Mouse (Mus musculus) olfactory bulb, adult 2 months (tissue): Measurements from ENCODE around the gene Hsfy2. TPM values are rescaled to one million over a fixed set of nuclear protein-coding genes. Genes with fewer than 3 reads are reported as not detected.

ENCODE experiments used
- H3K27ac ChIP-seq: fragments of 200-500 bp; 2 replicates; pipeline ENCODE4 v1.5.1; 2012; ENCODE audit warnings: low read depth, low read length; ENCODE audit not compliant: insufficient read depth
- H3K4me1 ChIP-seq: fragments of 200-500 bp; 2 replicates; pipeline ENCODE4 v1.6.1; 2012; ENCODE audit warnings: low read length; ENCODE audit not compliant: control insufficient read depth, insufficient read depth
- H3K4me3 ChIP-seq: fragments of 200-500 bp; 2 replicates; pipeline ENCODE4 v1.5.1; 2012; ENCODE audit warnings: mild to moderate bottlenecking, low read depth, low read length, moderate library complexity; ENCODE audit not compliant: insufficient read depth
- CTCF ChIP-seq: fragments of 200-500 bp; IDR thresholded peaks from 2 replicates; pipeline ENCODE4 v1.5.1; 2012; ENCODE audit warnings: low read depth, mild to moderate bottlenecking, low read length, moderate library complexity; ENCODE audit not compliant: insufficient read depth
- POLR2A ChIP-seq: fragments of 200-500 bp; IDR thresholded peaks from 2 replicates; pipeline ENCODE4 v1.6.1; 2012; ENCODE audit warnings: mild to moderate bottlenecking, low read depth, low read length, moderate library complexity; ENCODE audit not compliant: insufficient read depth
- WGBS: fragments of 180-500 bp; shearing (Covaris S2); methylation state at CpG from one replicate; pipeline ENCODE4 v1.1.7; 2018; 5-methylcytosine and 5-hydroxymethylcytosine counted together
- polyA plus RNA-seq: library from polyadenylated mRNA; stranded (reverse); fragments of >200 nt; gene quantifications from 2 replicates; pipeline ENCODE4 v1.2.4, GENCODE M21; 2012; ENCODE audit warnings: low replicate concordance; ENCODE audit not compliant: missing spikeins, insufficient read depth, insufficient read length

Hsfy2 gene
- not detected in 2 replicates for polyA plus RNA-seq

DNA sequence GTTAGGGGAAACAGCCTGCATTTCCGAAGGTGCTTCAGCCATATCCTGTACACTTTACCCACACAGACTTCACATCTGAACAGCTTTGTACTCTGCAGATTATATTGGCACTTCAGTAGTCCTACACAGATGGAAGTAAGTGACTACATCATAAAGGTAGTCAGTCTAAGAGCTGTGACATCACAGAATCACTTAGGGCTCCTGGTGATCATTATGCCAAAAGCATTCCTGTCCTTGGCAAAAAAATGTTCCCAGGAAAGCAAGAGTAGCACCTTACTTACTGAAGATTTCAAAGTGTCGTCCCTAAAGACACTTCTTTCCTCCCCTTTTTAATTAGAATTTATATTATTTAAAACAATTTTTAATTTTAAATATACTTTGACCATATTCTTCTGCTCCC lies at the start of gene Hsfy2:
Gene Hsfy2 (minus strand): TSS at position 101 of the 400 bp plus-strand sequence.
- TF ChIP-seq POLR2A (no peak), CTCF (no peak)
- no peaks in the 10 kb centered on the region for H3K4me1 ChIP-seq
- H3K27ac ChIP-seq, result no peak within 1 kb of the TSS
- H3K4me3 ChIP-seq, result no peak within 1 kb of the TSS
- 90% methylated on average over 2 of the region's 2 CpGs for WGBS

DNA sequence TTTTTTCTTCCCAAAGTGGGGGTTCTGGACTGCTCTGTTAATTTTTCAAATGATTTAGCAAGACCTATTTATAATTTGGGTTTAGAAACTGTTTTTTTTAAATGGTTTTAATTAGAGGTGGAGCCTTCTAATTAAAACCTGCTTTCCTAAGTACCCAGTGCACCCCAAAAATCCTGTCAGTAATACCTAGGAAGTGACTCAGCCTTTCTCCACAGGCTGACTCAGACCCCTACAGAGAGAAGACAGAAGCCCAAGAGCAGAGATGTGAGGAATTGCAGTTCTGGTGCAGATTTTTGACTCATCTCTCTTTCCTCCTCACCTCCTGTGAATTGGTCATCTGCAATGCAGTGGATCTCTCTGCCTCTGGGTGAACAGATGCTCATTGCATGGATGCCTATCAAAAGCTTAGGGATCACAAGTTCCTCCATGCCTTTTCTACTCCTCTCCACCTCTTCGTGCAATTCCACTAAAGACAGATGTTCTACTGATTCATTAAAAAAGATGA lies 47.9 kb upstream of the Hsfy2 start:
- 80% methylated on average over 1 of the region's 1 CpGs for WGBS
- Histone ChIP-seq H3K27ac (no peak overlapping the region), H3K4me1 (no peaks in the 10 kb centered on the region), H3K4me3 (no peak overlapping the region)
- TF ChIP-seq POLR2A (no peak), CTCF (no peak)

GRCm38 (mm10) chr1:56684512-56684911 lies 47.3 kb upstream of the Hsfy2 start:
- Histone ChIP-seq H3K4me1 (no peaks in the 10 kb centered on the region), H3K27ac (no peak overlapping the region), H3K4me3 (no peak overlapping the region)
- no peak for TF ChIP-seq CTCF
- TF ChIP-seq POLR2A, result no peak

DNA sequence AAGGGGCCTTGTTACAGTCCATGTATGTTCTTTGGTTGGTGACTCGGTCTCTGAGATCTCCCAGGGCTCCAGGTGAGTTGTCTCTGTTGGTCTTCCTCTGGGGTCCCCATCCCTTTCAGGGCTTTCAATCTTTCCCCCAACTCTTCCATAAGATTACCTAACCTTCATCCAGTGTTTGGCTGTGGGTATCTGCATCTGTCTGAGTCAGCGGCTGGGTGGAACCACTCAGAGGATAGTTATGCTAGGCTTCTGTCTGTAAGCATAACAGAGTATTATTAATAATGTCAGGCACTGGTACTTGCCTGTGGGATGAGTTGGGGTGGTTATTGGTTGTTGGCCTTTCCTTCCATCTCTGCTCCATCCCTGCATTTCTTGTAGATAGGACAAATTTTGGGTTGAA lies 44.0 kb upstream of the Hsfy2 start:
- no peak overlapping the region for H3K27ac ChIP-seq
- WGBS, result 93% methylated on average over 2 of the region's 2 CpGs
- TF ChIP-seq POLR2A (no peak), CTCF (no peak)
- no peak overlapping the region for H3K4me3 ChIP-seq
- no peaks in the 10 kb centered on the region for H3K4me1 ChIP-seq

DNA sequence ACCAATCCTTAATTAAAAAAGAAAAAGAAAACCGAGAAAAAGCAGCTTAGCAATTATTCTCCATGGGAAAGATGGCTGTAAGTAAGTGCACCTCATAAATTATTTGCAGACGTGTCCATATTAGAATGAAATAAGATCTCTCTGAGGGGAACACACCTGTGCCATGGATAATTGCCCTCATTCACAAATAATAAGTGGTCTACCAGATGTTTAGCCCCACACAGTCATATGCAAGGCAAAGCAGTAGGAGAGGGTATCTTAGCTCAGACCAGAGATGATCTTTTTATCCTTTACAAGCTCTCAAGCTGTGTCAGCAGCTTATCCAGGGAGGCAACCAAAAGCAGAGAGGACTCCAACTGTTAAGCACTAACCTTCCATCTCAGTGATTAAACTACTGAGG lies 38.0 kb upstream of the Hsfy2 start:
- TF ChIP-seq CTCF, result no peak
- TF ChIP-seq POLR2A, result no peak
- Histone ChIP-seq H3K27ac (no peak overlapping the region), H3K4me1 (no peaks in the 10 kb centered on the region), H3K4me3 (no peak overlapping the region)
- 70% methylated on average over 2 of the region's 2 CpGs for WGBS

- 88% methylated on average over 3 of the region's 3 CpGs for WGBS
- no peak overlapping the region for H3K4me3 ChIP-seq
- no peaks in the 10 kb centered on the region for H3K4me1 ChIP-seq
- no peak for TF ChIP-seq POLR2A
- TF ChIP-seq CTCF, result no peak
- no peak overlapping the region for H3K27ac ChIP-seq
Observed at GRCm38 (mm10) chr1:56674601-56675000, 37.4 kb upstream of the Hsfy2 start.

- WGBS, result 53% methylated on average over 8 of the region's 8 CpGs
- TF ChIP-seq POLR2A, result no peak
- TF ChIP-seq CTCF, result no peak
- no peak overlapping the region for H3K4me3 ChIP-seq
Observed at GRCm38 (mm10) chr1:56671241-56671945, 34.2 kb upstream of the Hsfy2 start.

GRCm38 (mm10) chr1:56670509-56670908 lies 33.3 kb upstream of the Hsfy2 start:
- no peak overlapping the region for H3K4me3 ChIP-seq
- no peak overlapping the region for H3K27ac ChIP-seq
- WGBS, result 80% methylated on average over 5 of the region's 5 CpGs
- TF ChIP-seq CTCF, result no peak
- TF ChIP-seq POLR2A, result no peak
- H3K4me1 ChIP-seq, result no peaks in the 10 kb centered on the region

More at GRCm38 (mm10) chr1:56671241-56671945, 34.2 kb upstream of the Hsfy2 start:
- no peaks in the 10 kb centered on the region for H3K4me1 ChIP-seq
- H3K27ac ChIP-seq, result no peak overlapping the region

DNA sequence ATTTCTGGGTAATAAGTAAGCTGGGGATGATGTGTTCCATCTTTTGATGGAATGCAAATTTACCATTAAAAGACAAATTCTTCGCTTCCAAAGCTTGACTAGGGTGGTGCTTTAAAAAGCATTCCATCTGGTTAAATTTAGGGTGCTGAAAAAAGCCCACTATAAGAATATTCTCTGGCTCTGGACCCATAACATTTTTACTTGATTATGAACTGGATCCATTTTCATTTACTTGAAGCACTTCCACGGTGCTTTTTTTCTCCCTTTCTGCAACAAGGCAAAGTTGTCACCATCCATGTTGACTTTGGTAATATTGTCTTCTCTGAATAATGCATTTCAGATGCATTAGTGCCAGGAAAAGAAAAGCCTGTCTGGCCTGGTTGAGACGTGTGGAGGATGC lies 27.4 kb upstream of the Hsfy2 start:
- 84% methylated on average over 3 of the region's 3 CpGs for WGBS
- Histone ChIP-seq H3K4me1 (no peaks in the 10 kb centered on the region), H3K27ac (no peak overlapping the region), H3K4me3 (no peak overlapping the region)
- TF ChIP-seq POLR2A, result no peak
- TF ChIP-seq CTCF, result no peak
